Mouse (Mus musculus) heart, embryonic 16.5 days (tissue): Measurements from ENCODE around the gene Slc23a2. TPM values are rescaled to one million over a fixed set of nuclear protein-coding genes. Genes with fewer than 3 reads are reported as not detected.
A peak's percentile ranks its signal among the peaks of the same experiment; 100 is the strongest.

Experiments used
- ATAC-seq: fragments of 200-750 bp; cut with Nextera tagmentation; replicated peaks from 2 replicates; pipeline ENCODE4 v1.8.0; 2017; ENCODE audit warnings: moderate number of reproducible peaks; ENCODE audit not compliant: insufficient read depth, low FRiP score; ENCODE audit errors: extremely low read depth
- H3K27ac ChIP-seq: fragments of 300-500 bp; sonication (generic); 2 replicates; pipeline ENCODE4 v1.5.1; 2014; ENCODE audit warnings: mild to moderate bottlenecking, low read length, control low read depth, moderate library complexity
- H3K27me3 ChIP-seq: fragments of 300-500 bp; sonication (generic); 2 replicates; pipeline ENCODE4 v1.6.1; 2014; ENCODE audit warnings: low read length, mixed read lengths; ENCODE audit not compliant: control insufficient read depth, insufficient read depth
- H3K36me3 ChIP-seq: fragments of 300-500 bp; sonication (generic); 2 replicates; pipeline ENCODE4 v1.6.1; 2014; ENCODE audit not compliant: control insufficient read depth, insufficient read depth
- H3K4me1 ChIP-seq: fragments of 300-500 bp; sonication (generic); 2 replicates; pipeline ENCODE4 v1.6.1; 2014; ENCODE audit warnings: low read length, mixed read lengths; ENCODE audit not compliant: control insufficient read depth, insufficient read depth
- H3K4me2 ChIP-seq: fragments of 300-500 bp; sonication (generic); 2 replicates; pipeline ENCODE4 v1.6.1; 2014; ENCODE audit warnings: low read depth, mild to moderate bottlenecking, control low read depth, low read length
- H3K4me3 ChIP-seq: fragments of 300-500 bp; sonication (generic); 2 replicates; pipeline ENCODE4 v1.5.1; 2014; ENCODE audit warnings: mild to moderate bottlenecking, control low read depth, low read length
- H3K9ac ChIP-seq: fragments of 300-500 bp; sonication (generic); 2 replicates; pipeline ENCODE4 v1.6.1; 2014; ENCODE audit warnings: low read length, control low read depth
- H3K9me3 ChIP-seq: fragments of 300-500 bp; sonication (generic); replicated peaks from 2 replicates; pipeline ENCODE4 v1.6.1; 2016; ENCODE audit warnings: low read length; ENCODE audit not compliant: control insufficient read depth
- WGBS: fragments of 180-500 bp; shearing (Covaris S2); extraction: QIAGEN DNeasy Blood & Tissue Kit; methylation state at CpG from one replicate; pipeline ENCODE4 v1.1.7; 2014; 5-methylcytosine and 5-hydroxymethylcytosine counted together
- polyA plus RNA-seq: library from polyadenylated mRNA; unstranded; fragments of >200 nt; fragmentation: Nextera tagmentation; extraction: Ambion mirVana; gene quantifications from 2 replicates; pipeline ENCODE4 v1.2.1, GENCODE M21; 2015

Slc23a2 gene
- polyA plus RNA-seq, result 9.5 and 10.4 TPM in 2 replicates

GRCm38 (mm10) chr2:132144971-132145691 is at the start of gene Slc23a2:
Gene Slc23a2 (minus strand): TSS chr2:132145108.
- Histone ChIP-seq H3K27ac (peak within 1 kb of the TSS; percentile 23), H3K9ac (peak within 1 kb of the TSS; percentile 90), H3K9me3 (no peaks in the 10 kb centered on the region), H3K4me1 (peaks cover 6% of the 10 kb centered on the region), H3K36me3 (0 out of 2 replicates have a peak, but pooled peaks cover 2% of the 10 kb centered on the region), H3K4me2 (peak within 1 kb of the TSS; percentile 100), H3K27me3 (no peaks in the 10 kb centered on the region; the same call in 1 of the 2 replicates), H3K4me3 (peak within 1 kb of the TSS; percentile 94)
- WGBS, result under 1% methylated on average over 41 of the region's 68 CpGs
- peak; percentile 83 for ATAC-seq

- Histone ChIP-seq H3K27ac (no peak overlapping the region), H3K4me1 (no peaks in the 10 kb centered on the region), H3K36me3 (no peaks in the 10 kb centered on the region), H3K27me3 (no peaks in the 10 kb centered on the region), H3K9me3 (no peaks in the 10 kb centered on the region), H3K4me2 (no peak overlapping the region), H3K4me3 (no peak overlapping the region), H3K9ac (no peak overlapping the region)
- ATAC-seq, result no peak
- WGBS, result 77% methylated on average over 3 of the region's 3 CpGs
Observed at GRCm38 (mm10) chr2:132190602-132191161, 45.8 kb upstream of the Slc23a2 start.

DNA sequence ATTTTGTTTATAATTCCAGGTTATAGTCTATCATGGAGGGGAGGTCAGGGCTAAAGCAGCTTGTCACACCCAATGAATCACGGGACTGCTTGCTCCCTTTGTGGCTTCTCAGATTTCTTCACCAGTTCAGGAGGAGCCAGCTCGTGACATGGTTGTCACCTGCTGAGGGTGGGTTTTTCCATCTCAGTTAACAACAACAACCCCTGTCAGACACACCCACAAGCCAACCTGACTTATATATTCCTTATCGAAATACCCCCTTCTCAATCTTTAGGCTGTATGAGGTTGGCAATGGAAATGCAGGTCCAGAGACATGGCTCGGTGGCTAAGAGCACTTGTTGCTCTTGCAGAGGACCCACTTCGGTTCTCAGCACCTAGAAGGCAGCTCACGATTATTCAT is 39.0 kb upstream of the Slc23a2 start:
- WGBS, result 69% methylated on average over 6 of the region's 6 CpGs
- H3K9me3 ChIP-seq, result no peaks in the 10 kb centered on the region
- no peaks in the 10 kb centered on the region; the same call in 1 of the 2 replicates for H3K27me3 ChIP-seq
- no peak for ATAC-seq
- no peaks in the 10 kb centered on the region for H3K36me3 ChIP-seq
- no peaks in the 10 kb centered on the region for H3K4me1 ChIP-seq
- no peak overlapping the region for H3K9ac ChIP-seq
- H3K27ac ChIP-seq, result no peak overlapping the region
- no peak overlapping the region for H3K4me2 ChIP-seq
- no peak overlapping the region for H3K4me3 ChIP-seq

DNA sequence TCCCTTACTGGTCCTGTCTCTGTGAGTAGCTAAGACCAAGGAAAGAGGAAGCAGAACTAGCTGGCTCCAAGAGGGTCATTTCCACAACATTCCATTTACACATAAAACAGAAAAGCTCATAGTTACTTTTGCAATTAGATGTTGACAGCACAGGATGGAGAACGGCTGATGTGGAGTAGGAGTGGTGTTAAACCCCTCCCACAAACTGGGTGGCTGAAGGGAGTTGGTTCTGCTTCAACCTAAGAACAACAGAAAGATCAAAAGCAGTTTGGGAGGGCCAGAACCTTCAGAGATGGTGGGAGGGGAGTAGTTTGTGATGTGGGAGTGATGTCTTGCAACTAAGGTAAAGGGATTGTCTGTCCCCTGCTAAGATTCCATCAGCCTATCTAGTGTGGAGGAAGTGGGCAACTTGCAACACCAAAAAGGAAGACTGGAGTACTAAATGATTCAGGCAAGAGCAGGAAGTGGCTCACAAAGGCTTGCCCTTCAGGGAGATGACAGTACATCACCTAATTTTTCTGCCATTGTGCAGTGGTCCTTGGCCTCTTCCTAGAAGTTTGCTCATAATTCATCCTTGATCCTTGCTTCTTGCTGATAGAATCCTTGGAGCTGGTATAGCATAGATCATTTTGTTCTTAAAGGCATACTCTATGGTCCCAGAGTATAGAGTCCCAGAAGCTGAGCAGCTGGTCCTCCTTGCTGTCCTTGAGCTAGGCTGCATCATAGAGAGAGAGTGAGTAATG is 35.7 kb upstream of the Slc23a2 start:
- no peak overlapping the region for H3K4me2 ChIP-seq
- no peak overlapping the region for H3K4me3 ChIP-seq
- H3K27ac ChIP-seq, result no peak overlapping the region
- H3K27me3 ChIP-seq, result no peaks in the 10 kb centered on the region; the same call in 1 of the 2 replicates
- H3K4me1 ChIP-seq, result no peaks in the 10 kb centered on the region
- no peaks in the 10 kb centered on the region for H3K36me3 ChIP-seq
- H3K9ac ChIP-seq, result no peak overlapping the region
- 37% methylated on average over 1 of the region's 1 CpGs for WGBS
- ATAC-seq, result no peak
- H3K9me3 ChIP-seq, result no peaks in the 10 kb centered on the region

DNA sequence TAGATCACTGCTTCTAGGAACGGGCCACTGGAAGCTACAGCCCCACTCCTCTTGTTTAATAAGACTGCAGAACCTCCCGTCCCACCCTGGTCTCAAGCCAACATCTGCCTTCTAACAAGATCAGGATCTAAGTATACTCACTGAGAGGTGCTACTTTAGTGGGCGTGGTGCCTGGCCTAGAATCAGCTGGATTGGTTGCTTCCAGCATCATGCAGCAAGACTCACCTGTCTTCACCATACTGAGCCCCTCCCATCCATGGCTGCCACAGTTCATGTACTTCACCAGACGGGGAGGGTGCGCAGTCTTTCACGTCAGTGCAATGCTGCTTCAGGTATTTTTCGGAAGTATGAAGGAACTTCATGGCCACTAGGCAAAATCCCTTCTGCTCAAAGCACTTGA is 34.5 kb upstream of the Slc23a2 start:
- H3K9me3 ChIP-seq, result no peaks in the 10 kb centered on the region
- no peaks in the 10 kb centered on the region; the same call in 1 of the 2 replicates for H3K27me3 ChIP-seq
- 84% methylated on average over 7 of the region's 7 CpGs for WGBS

GRCm38 (mm10) chr2:132177406-132177805 is 32.5 kb upstream of the Slc23a2 start:
- Histone ChIP-seq H3K27me3 (no peaks in the 10 kb centered on the region), H3K27ac (no peak overlapping the region), H3K4me1 (no peaks in the 10 kb centered on the region), H3K9me3 (no peaks in the 10 kb centered on the region), H3K9ac (no peak overlapping the region), H3K36me3 (no peaks in the 10 kb centered on the region), H3K4me2 (no peak overlapping the region), H3K4me3 (no peak overlapping the region)
- no peak for ATAC-seq
- WGBS, result 79% methylated on average over 9 of the region's 9 CpGs

More for the DNA sequence above, 34.5 kb upstream of the Slc23a2 start:
- Histone ChIP-seq H3K9ac (no peak overlapping the region), H3K27ac (no peak overlapping the region), H3K36me3 (no peaks in the 10 kb centered on the region), H3K4me2 (no peak overlapping the region), H3K4me3 (no peak overlapping the region), H3K4me1 (no peaks in the 10 kb centered on the region)
- no peak for ATAC-seq

GRCm38 (mm10) chr2:132176289-132176848 is 31.5 kb upstream of the Slc23a2 start:
- Histone ChIP-seq H3K4me3 (no peak overlapping the region), H3K4me2 (no peak overlapping the region), H3K36me3 (no peaks in the 10 kb centered on the region), H3K9ac (no peak overlapping the region), H3K9me3 (no peaks in the 10 kb centered on the region), H3K27ac (no peak overlapping the region), H3K27me3 (no peaks in the 10 kb centered on the region), H3K4me1 (no peaks in the 10 kb centered on the region)
- 68% methylated on average over 3 of the region's 3 CpGs for WGBS
- ATAC-seq, result no peak

GRCm38 (mm10) chr2:132174048-132174447 is 29.1 kb upstream of the Slc23a2 start:
- Histone ChIP-seq H3K27me3 (no peaks in the 10 kb centered on the region), H3K4me2 (no peak overlapping the region), H3K27ac (no peak overlapping the region), H3K9me3 (no peaks in the 10 kb centered on the region), H3K4me3 (no peak overlapping the region), H3K9ac (no peak overlapping the region), H3K4me1 (no peaks in the 10 kb centered on the region), H3K36me3 (no peaks in the 10 kb centered on the region)
- 76% methylated on average over 3 of the region's 3 CpGs for WGBS
- ATAC-seq, result no peak
